Mouse (Mus musculus): ENCODE measurements around the gene Phrf1. TPM values are rescaled to one million over a fixed set of nuclear protein-coding genes. Genes with fewer than 3 reads are reported as not detected.

Phrf1 gene
- polyA plus RNA-seq, 1 experiment from 2014 or later = 85.4 TPM

GRCm38 (mm10) chr7:141265411-141265738, 36.8 kb downstream of the Phrf1 start:
- H3K9ac ChIP-seq = no peak overlapping the region; the same call in 1 of the 2 replicates
- no peak overlapping the region for H3K27ac ChIP-seq (ENCODE audit: low read depth)
- ATAC-seq (ENCODE audit: insufficient read depth) (peak; percentile 6; the same call in 1 of the 2 replicates), DNase-seq (no peak)
- H3K9me3 ChIP-seq (ENCODE audit: low read depth, low read length) = no peaks in the 10 kb centered on the region
- 33% methylated on average over 11 of the region's 11 CpGs for WGBS
- peaks cover 41% of the 10 kb centered on the region for H3K36me3 ChIP-seq (ENCODE audit: insufficient read depth)
- H3K4me1 ChIP-seq (ENCODE audit: insufficient read depth) = no peaks in the 10 kb centered on the region
- peak overlapping the region; percentile 47; the same call in 1 of the 2 replicates for H3K4me3 ChIP-seq (ENCODE audit: low read depth, low read length)
- peak overlapping the region; percentile 75 for H3K4me2 ChIP-seq
- TF ChIP-seq CTCF (IDR thresholded peaks at IDR 0.05; ENCODE audit: low read depth) = no peak
- H3K27me3 ChIP-seq (ENCODE audit: insufficient read depth, low read length) = no peaks in the 10 kb centered on the region

- peak; percentile 60 for DNase-seq
- Histone ChIP-seq H3K9ac (peak within 1 kb of the TSS; percentile 59), H3K36me3 (ENCODE audit: insufficient read depth) (peaks cover 35% of the 10 kb centered on the region), H3K4me3 (ENCODE audit: low read depth, low read length) (peak within 1 kb of the TSS; percentile 47), H3K27ac (ENCODE audit: low read depth) (no peak within 1 kb of the TSS), H3K4me1 (ENCODE audit: insufficient read depth) (no peaks in the 10 kb centered on the region), H3K4me2 (peak within 1 kb of the TSS; percentile 75), H3K27me3 (ENCODE audit: insufficient read depth, low read length) (no peaks in the 10 kb centered on the region), H3K9me3 (ENCODE audit: low read depth, low read length) (no peaks in the 10 kb centered on the region)
- peak; percentile 63 for ATAC-seq (ENCODE audit: insufficient read depth)
- 9% methylated on average over 25 of the region's 25 CpGs for WGBS
- TF ChIP-seq CTCF (IDR thresholded peaks at IDR 0.05; ENCODE audit: low read depth) = no peak
Observed at GRCm38 (mm10) chr7:141265739-141266561, 37.4 kb downstream of the Phrf1 start, which contains the start of gene Irf7. Gene Irf7, minus strand, starts transcription at chr7:141266481.

- no peak overlapping the region for H3K9ac ChIP-seq
- H3K9me3 ChIP-seq (ENCODE audit: low read depth, low read length) = no peaks in the 10 kb centered on the region
- no peak for TF ChIP-seq CTCF (IDR thresholded peaks at IDR 0.05; ENCODE audit: low read depth)
- H3K36me3 ChIP-seq (ENCODE audit: insufficient read depth) = peaks cover 8% of the 10 kb centered on the region; the same call in 1 of the 2 replicates
- no peaks in the 10 kb centered on the region for H3K27me3 ChIP-seq (ENCODE audit: insufficient read depth, low read length)
- H3K27ac ChIP-seq (ENCODE audit: low read depth) = no peak overlapping the region
- WGBS = 59% methylated on average over 24 of the region's 24 CpGs
- H3K4me2 ChIP-seq = peak overlapping the region; percentile 31; the same call in 1 of the 2 replicates
- no peaks in the 10 kb centered on the region for H3K4me1 ChIP-seq (ENCODE audit: insufficient read depth)
- DNase-seq = no peak
- no peak overlapping the region for H3K4me3 ChIP-seq (ENCODE audit: low read depth, low read length)
- ATAC-seq (ENCODE audit: insufficient read depth) = no peak
Observed at GRCm38 (mm10) chr7:141268466-141269272, 40.1 kb downstream of the Phrf1 start.

- H3K4me3 ChIP-seq (ENCODE audit: low read depth, low read length) = no peak overlapping the region
- TF ChIP-seq CTCF (IDR thresholded peaks at IDR 0.05; ENCODE audit: low read depth) = no peak
- DNase-seq (no peak), ATAC-seq (ENCODE audit: insufficient read depth) (no peak)
- no peak overlapping the region for H3K9ac ChIP-seq
- H3K27me3 ChIP-seq (ENCODE audit: insufficient read depth, low read length) = no peaks in the 10 kb centered on the region
- WGBS = 66% methylated on average over 14 of the region's 14 CpGs
- peaks cover 3% of the 10 kb centered on the region; the same call in 1 of the 2 replicates for H3K36me3 ChIP-seq (ENCODE audit: insufficient read depth)
- peak overlapping the region; percentile 31; the same call in 1 of the 2 replicates for H3K4me2 ChIP-seq
- no peak overlapping the region for H3K27ac ChIP-seq (ENCODE audit: low read depth)
- no peaks in the 10 kb centered on the region for H3K9me3 ChIP-seq (ENCODE audit: low read depth, low read length)
- H3K4me1 ChIP-seq (ENCODE audit: insufficient read depth) = no peaks in the 10 kb centered on the region
Observed at GRCm38 (mm10) chr7:141269273-141269545, 40.6 kb downstream of the Phrf1 start.

GRCm38 (mm10) chr7:141270631-141271030, 42.0 kb downstream of the Phrf1 start:
- DNase-seq (no peak), ATAC-seq (ENCODE audit: insufficient read depth) (no peak)
- no peaks in the 10 kb centered on the region for H3K9me3 ChIP-seq (ENCODE audit: low read depth, low read length)
- WGBS = 83% methylated on average over 3 of the region's 3 CpGs
- no peaks in the 10 kb centered on the region for H3K27me3 ChIP-seq (ENCODE audit: insufficient read depth, low read length)
- no peak overlapping the region for H3K4me2 ChIP-seq
- H3K27ac ChIP-seq (ENCODE audit: low read depth) = no peak overlapping the region
- H3K36me3 ChIP-seq (ENCODE audit: insufficient read depth) = no peaks in the 10 kb centered on the region
- no peak overlapping the region for H3K4me3 ChIP-seq (ENCODE audit: low read depth, low read length)
- no peaks in the 10 kb centered on the region for H3K4me1 ChIP-seq (ENCODE audit: insufficient read depth)
- no peak overlapping the region for H3K9ac ChIP-seq
- TF ChIP-seq CTCF (IDR thresholded peaks at IDR 0.05; ENCODE audit: low read depth) = no peak

GRCm38 (mm10) chr7:141275356-141275755, 46.8 kb downstream of the Phrf1 start:
- Histone ChIP-seq H3K36me3 (ENCODE audit: insufficient read depth) (no peaks in the 10 kb centered on the region), H3K9me3 (ENCODE audit: low read depth, low read length) (no peaks in the 10 kb centered on the region), H3K4me3 (ENCODE audit: low read depth, low read length) (no peak overlapping the region), H3K27ac (ENCODE audit: low read depth) (no peak overlapping the region), H3K4me2 (no peak overlapping the region), H3K9ac (no peak overlapping the region), H3K27me3 (ENCODE audit: insufficient read depth, low read length) (0 out of 2 replicates have a peak, but pooled peaks cover 6% of the 10 kb centered on the region), H3K4me1 (ENCODE audit: insufficient read depth) (peaks cover 3% of the 10 kb centered on the region; the same call in 1 of the 2 replicates)
- no peak for TF ChIP-seq CTCF (IDR thresholded peaks at IDR 0.05; ENCODE audit: low read depth)
- DNase-seq = no peak
- ATAC-seq (ENCODE audit: insufficient read depth) = no peak
- 78% methylated on average over 9 of the region's 9 CpGs for WGBS

GRCm38 (mm10) chr7:141276546-141276945, 48.0 kb downstream of the Phrf1 start, which contains the start of gene Cdhr5:
Gene Cdhr5, minus strand, starts transcription at chr7:141276786.
- H3K27me3 ChIP-seq (ENCODE audit: insufficient read depth, low read length) = 0 out of 2 replicates have a peak, but pooled peaks cover 6% of the 10 kb centered on the region
- H3K4me1 ChIP-seq (ENCODE audit: insufficient read depth) = peaks cover 3% of the 10 kb centered on the region; the same call in 1 of the 2 replicates
- no peaks in the 10 kb centered on the region for H3K9me3 ChIP-seq (ENCODE audit: low read depth, low read length)
- H3K9ac ChIP-seq = no peak within 1 kb of the TSS
- H3K27ac ChIP-seq (ENCODE audit: low read depth) = no peak within 1 kb of the TSS
- no peak within 1 kb of the TSS for H3K4me2 ChIP-seq
- no peaks in the 10 kb centered on the region for H3K36me3 ChIP-seq (ENCODE audit: insufficient read depth)
- no peak within 1 kb of the TSS for H3K4me3 ChIP-seq (ENCODE audit: low read depth, low read length)
- DNase-seq (no peak), ATAC-seq (ENCODE audit: insufficient read depth) (no peak)
- no peak for TF ChIP-seq CTCF (IDR thresholded peaks at IDR 0.05; ENCODE audit: low read depth)
- WGBS = 62% methylated on average over 11 of the region's 11 CpGs

All from lung, embryonic 14.5 days (tissue).